Mouse (Mus musculus) heart, embryonic 12.5 days (tissue): ENCODE data around the gene Dimt1. TPM values are rescaled to one million over a fixed set of nuclear protein-coding genes. Genes with fewer than 3 reads are reported as not detected.

Experiments used
- ATAC-seq: fragments of 200-750 bp; cut with Nextera tagmentation; 2 replicates; pipeline ENCODE4 v1.8.0; 2017; ENCODE audit warnings: moderate TSS enrichment, moderate library complexity; ENCODE audit not compliant: insufficient number of reproducible peaks, low FRiP score
- H3K27ac ChIP-seq: fragments of 300-500 bp; sonication (generic); 2 replicates; pipeline ENCODE4 v1.5.1; 2016; ENCODE audit warnings: mild to moderate bottlenecking, moderate library complexity; ENCODE audit not compliant: poor library complexity, severe bottlenecking
- H3K27me3 ChIP-seq: fragments of 300-500 bp; sonication (generic); replicated peaks from 2 replicates; pipeline ENCODE4 v1.6.1; 2016; ENCODE audit warnings: mild to moderate bottlenecking, moderate library complexity
- H3K36me3 ChIP-seq: fragments of 300-500 bp; sonication (generic); 2 replicates; pipeline ENCODE4 v1.6.1; 2016; ENCODE audit warnings: mild to moderate bottlenecking, moderate library complexity
- H3K4me1 ChIP-seq: fragments of 300-500 bp; sonication (generic); replicated peaks from 2 replicates; pipeline ENCODE4 v1.6.1; 2016; ENCODE audit warnings: mild to moderate bottlenecking
- H3K4me2 ChIP-seq: fragments of 300-500 bp; sonication (generic); 2 replicates; pipeline ENCODE4 v1.6.1; 2016; ENCODE audit warnings: mild to moderate bottlenecking, moderate library complexity
- H3K4me3 ChIP-seq: fragments of 300-500 bp; sonication (generic); 2 replicates; pipeline ENCODE4 v1.5.1; 2016; ENCODE audit warnings: mild to moderate bottlenecking
- H3K9ac ChIP-seq: fragments of 300-500 bp; sonication (generic); 2 replicates; pipeline ENCODE4 v1.6.1; 2016; ENCODE audit warnings: mild to moderate bottlenecking, moderate library complexity
- H3K9me3 ChIP-seq: fragments of 300-500 bp; sonication (generic); replicated peaks from 2 replicates; pipeline ENCODE4 v1.6.1; 2016; ENCODE audit warnings: mild to moderate bottlenecking, moderate library complexity
- WGBS: fragments of 180-500 bp; shearing (Covaris S2); methylation state at CpG from one replicate; pipeline ENCODE4 v1.1.7; 2016; 5-methylcytosine and 5-hydroxymethylcytosine counted together
- polyA plus RNA-seq: library from polyadenylated mRNA; unstranded; fragments of >200 nt; fragmentation: Nextera tagmentation; extraction: Ambion mirVana; gene quantifications from 2 replicates; pipeline ENCODE4 v1.2.1, GENCODE M21; 2016

The Dimt1 gene
- polyA plus RNA-seq, 1 experiment from 2014 or later = 33.8 TPM

GRCm38 (mm10) chr13:106936256-106937137 is 10.4 kb upstream of the Dimt1 start, which contains the start of gene Ipo11:
Ipo11 (minus strand) TSS chr13:106936958.
- under 1% methylated on average over 84 of the region's 84 CpGs for WGBS
- peak; percentile 94 for ATAC-seq

GRCm38 (mm10) chr13:106937138-106937472 is 9.8 kb upstream of the Dimt1 start:
- Histone ChIP-seq H3K9me3 (no peaks in the 10 kb centered on the region), H3K4me2 (peak overlapping the region; percentile 69), H3K36me3 (no peaks in the 10 kb centered on the region), H3K4me3 (peak overlapping the region; percentile 90), H3K27ac (peak overlapping the region; percentile 74; the same call in 1 of the 2 replicates), H3K4me1 (peaks cover 5% of the 10 kb centered on the region; the same call in 1 of the 2 replicates), H3K27me3 (no peaks in the 10 kb centered on the region), H3K9ac (peak overlapping the region; percentile 89; the same call in 1 of the 2 replicates)
- no peak for ATAC-seq
- WGBS = 27% methylated on average over 7 of the region's 7 CpGs

More at GRCm38 (mm10) chr13:106936256-106937137, 10.4 kb upstream of the Dimt1 start, which contains the start of gene Ipo11:
- peak within 1 kb of the TSS; percentile 74 for H3K27ac ChIP-seq
- H3K4me2 ChIP-seq = peak within 1 kb of the TSS; percentile 69
- H3K27me3 ChIP-seq = no peaks in the 10 kb centered on the region
- H3K9ac ChIP-seq = peak within 1 kb of the TSS; percentile 89
- no peaks in the 10 kb centered on the region for H3K36me3 ChIP-seq
- H3K4me1 ChIP-seq = peaks cover 5% of the 10 kb centered on the region; the same call in 1 of the 2 replicates
- no peaks in the 10 kb centered on the region for H3K9me3 ChIP-seq
- peak within 1 kb of the TSS; percentile 90 for H3K4me3 ChIP-seq

- ATAC-seq = no peak
- Histone ChIP-seq H3K9me3 (no peaks in the 10 kb centered on the region), H3K9ac (no peak overlapping the region), H3K4me3 (no peak overlapping the region), H3K4me2 (peak overlapping the region; percentile 13; the same call in 1 of the 2 replicates), H3K27ac (no peak overlapping the region), H3K4me1 (no peaks in the 10 kb centered on the region), H3K36me3 (no peaks in the 10 kb centered on the region), H3K27me3 (no peaks in the 10 kb centered on the region)
- 24% methylated on average over 7 of the region's 7 CpGs for WGBS
Observed at GRCm38 (mm10) chr13:106941211-106941976, 5.5 kb upstream of the Dimt1 start.

DNA sequence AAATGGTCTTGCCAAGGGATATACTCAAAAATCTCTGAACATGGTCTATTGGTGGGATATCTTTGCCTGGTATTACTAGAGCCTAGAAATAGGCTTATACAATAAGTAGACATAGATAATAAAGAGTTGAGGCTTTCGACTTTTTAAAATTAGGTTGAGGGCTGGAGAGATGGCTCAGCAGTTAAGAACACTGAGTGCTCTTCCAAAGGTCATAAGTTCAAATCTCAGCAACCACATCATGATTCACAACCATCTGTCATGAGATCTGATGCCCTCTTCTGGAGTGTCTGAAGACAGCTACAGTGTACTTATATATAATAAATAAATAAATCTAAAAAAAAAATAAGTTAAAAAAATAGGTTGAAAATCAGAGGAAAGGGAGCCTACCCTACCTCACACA is 4.2 kb upstream of the Dimt1 start:
- Histone ChIP-seq H3K9ac (no peak overlapping the region), H3K36me3 (no peaks in the 10 kb centered on the region), H3K27ac (no peak overlapping the region), H3K9me3 (no peaks in the 10 kb centered on the region), H3K4me2 (no peak overlapping the region), H3K4me1 (peaks cover 3% of the 10 kb centered on the region), H3K27me3 (no peaks in the 10 kb centered on the region), H3K4me3 (no peak overlapping the region)
- ATAC-seq = no peak
- 72% methylated on average over 1 of the region's 1 CpGs for WGBS

- no peak for ATAC-seq
- no peak overlapping the region for H3K27ac ChIP-seq
- no peak overlapping the region for H3K4me2 ChIP-seq
- H3K27me3 ChIP-seq = no peaks in the 10 kb centered on the region
- H3K4me3 ChIP-seq = no peak overlapping the region
- no peak overlapping the region for H3K9ac ChIP-seq
- H3K9me3 ChIP-seq = no peaks in the 10 kb centered on the region
- 78% methylated on average over 9 of the region's 9 CpGs for WGBS
- peaks cover 10% of the 10 kb centered on the region for H3K36me3 ChIP-seq
- H3K4me1 ChIP-seq = peaks cover 15% of the 10 kb centered on the region
Observed at GRCm38 (mm10) chr13:106945518-106945917, 1.4 kb upstream of the Dimt1 start.

DNA sequence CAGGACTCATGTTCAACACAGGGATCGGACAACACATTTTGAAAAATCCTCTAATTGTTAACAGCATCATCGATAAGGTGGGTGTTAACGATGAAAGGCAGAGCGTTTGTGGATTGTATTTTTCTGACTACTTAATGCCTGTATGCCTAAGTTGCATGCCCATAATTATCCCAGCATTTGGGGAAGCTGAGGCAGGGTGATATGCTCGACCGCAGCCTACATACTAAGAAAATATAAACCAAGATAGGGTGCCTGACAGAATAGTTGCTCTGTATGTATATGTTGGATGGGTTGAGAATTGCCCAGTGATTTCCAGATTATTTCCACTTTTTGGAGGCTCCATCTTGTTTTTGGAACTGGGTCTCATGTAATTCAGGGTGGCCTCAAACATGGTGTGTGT is 656 bp downstream of the Dimt1 start:
- Histone ChIP-seq H3K9ac (peak overlapping the region; percentile 94), H3K4me2 (peak overlapping the region; percentile 85), H3K27ac (no peak overlapping the region), H3K27me3 (no peaks in the 10 kb centered on the region), H3K9me3 (no peaks in the 10 kb centered on the region), H3K4me1 (peaks cover 15% of the 10 kb centered on the region), H3K4me3 (peak overlapping the region; percentile 97), H3K36me3 (peaks cover 26% of the 10 kb centered on the region)
- WGBS = 5% methylated on average over 6 of the region's 6 CpGs
- no peak for ATAC-seq

- H3K27me3 ChIP-seq = no peaks in the 10 kb centered on the region
- 66% methylated on average over 3 of the region's 3 CpGs for WGBS
- H3K9me3 ChIP-seq = no peaks in the 10 kb centered on the region
- no peak overlapping the region for H3K4me2 ChIP-seq
- peak overlapping the region; percentile 63 for H3K27ac ChIP-seq
- H3K4me3 ChIP-seq = no peak overlapping the region
- H3K4me1 ChIP-seq = peaks cover 3% of the 10 kb centered on the region; the same call in 1 of the 2 replicates
- ATAC-seq = no peak
- H3K9ac ChIP-seq = no peak overlapping the region; the same call in 1 of the 2 replicates
- H3K36me3 ChIP-seq = peaks cover 59% of the 10 kb centered on the region
Observed at GRCm38 (mm10) chr13:106954880-106955279, 8.0 kb downstream of the Dimt1 start.

GRCm38 (mm10) chr13:106957554-106957953 is 10.6 kb downstream of the Dimt1 start:
- peaks cover 48% of the 10 kb centered on the region for H3K36me3 ChIP-seq

DNA sequence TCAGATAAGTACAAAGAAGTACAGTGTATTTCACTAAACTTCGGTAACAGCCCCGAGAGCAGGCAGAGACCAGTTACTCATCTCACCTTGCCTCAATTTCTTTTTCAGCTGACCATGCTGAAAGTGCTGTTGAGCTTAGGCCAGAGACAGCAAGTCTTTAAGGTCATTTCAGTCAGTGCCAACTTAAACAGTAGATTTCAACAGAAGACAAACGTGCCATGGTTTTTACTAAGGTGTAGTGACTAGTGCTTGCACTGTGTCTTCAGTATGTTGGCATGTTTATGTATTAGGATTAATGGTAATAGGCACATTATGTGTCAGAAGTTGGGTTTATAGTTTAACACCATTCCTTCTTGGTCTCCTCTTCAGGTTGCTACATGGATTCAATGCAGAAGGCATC is 11.4 kb downstream of the Dimt1 start:
- peaks cover 49% of the 10 kb centered on the region for H3K36me3 ChIP-seq
- H3K9ac ChIP-seq = no peak overlapping the region
- ATAC-seq = no peak
- no peaks in the 10 kb centered on the region for H3K9me3 ChIP-seq
- no peak overlapping the region for H3K4me3 ChIP-seq
- WGBS = 89% methylated on average over 3 of the region's 3 CpGs
- no peak overlapping the region for H3K27ac ChIP-seq
- no peak overlapping the region for H3K4me2 ChIP-seq
- H3K27me3 ChIP-seq = no peaks in the 10 kb centered on the region
- peaks cover 3% of the 10 kb centered on the region; the same call in 1 of the 2 replicates for H3K4me1 ChIP-seq

More at GRCm38 (mm10) chr13:106957554-106957953, 10.6 kb downstream of the Dimt1 start:
- H3K27me3 ChIP-seq = no peaks in the 10 kb centered on the region
- H3K4me3 ChIP-seq = no peak overlapping the region
- no peak overlapping the region for H3K4me2 ChIP-seq
- no peak overlapping the region for H3K27ac ChIP-seq
- WGBS = 89% methylated on average over 4 of the region's 4 CpGs
- no peak for ATAC-seq
- no peaks in the 10 kb centered on the region for H3K9me3 ChIP-seq
- H3K9ac ChIP-seq = no peak overlapping the region
- H3K4me1 ChIP-seq = peaks cover 3% of the 10 kb centered on the region; the same call in 1 of the 2 replicates

DNA sequence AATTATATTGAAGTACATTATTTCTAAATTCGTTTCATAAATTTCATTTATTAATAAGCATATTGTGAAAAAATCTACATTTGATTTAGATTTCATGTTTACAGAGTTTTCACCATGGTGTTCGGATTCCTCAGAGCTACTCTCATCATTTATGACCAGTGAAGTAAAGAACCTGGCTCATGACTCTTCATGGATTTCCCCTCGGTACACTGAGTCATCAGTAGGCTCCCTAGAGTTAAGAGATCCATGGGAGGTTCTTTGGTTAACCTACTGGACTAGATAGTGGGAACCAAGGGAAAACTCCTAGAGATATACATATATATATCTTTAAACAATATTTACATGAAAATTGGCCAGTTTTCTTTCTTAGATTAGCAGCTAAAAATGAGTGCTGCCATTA is 13.6 kb downstream of the Dimt1 start:
- H3K4me1 ChIP-seq = no peaks in the 10 kb centered on the region; the same call in 1 of the 2 replicates
- H3K4me2 ChIP-seq = no peak overlapping the region
- no peak overlapping the region for H3K27ac ChIP-seq
- no peak overlapping the region for H3K9ac ChIP-seq
- 88% methylated on average over 3 of the region's 3 CpGs for WGBS
- ATAC-seq = no peak
- H3K4me3 ChIP-seq = no peak overlapping the region
- H3K36me3 ChIP-seq = peaks cover 45% of the 10 kb centered on the region
- H3K27me3 ChIP-seq = no peaks in the 10 kb centered on the region
- H3K9me3 ChIP-seq = no peaks in the 10 kb centered on the region

DNA sequence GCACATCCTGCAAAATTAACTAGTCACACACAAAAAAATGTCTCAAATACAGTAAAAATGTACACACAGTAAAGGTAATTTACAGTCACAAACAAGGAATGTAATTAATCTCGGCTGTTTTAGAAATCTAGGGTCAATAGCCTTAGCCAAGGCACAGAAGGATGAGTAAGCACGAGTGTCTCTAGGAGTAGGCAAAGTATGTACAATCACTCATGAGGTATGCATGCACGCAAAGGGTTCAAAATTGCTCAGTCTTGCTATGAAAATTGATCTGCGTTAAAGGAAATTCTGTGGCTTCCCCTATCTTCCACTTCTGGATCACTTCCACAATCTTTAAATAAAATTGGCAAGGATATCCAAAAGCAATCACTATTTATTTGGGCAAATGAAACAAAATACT is 14.6 kb downstream of the Dimt1 start:
- WGBS = 90% methylated on average over 4 of the region's 4 CpGs
- no peaks in the 10 kb centered on the region for H3K27me3 ChIP-seq
- H3K27ac ChIP-seq = no peak overlapping the region
- no peak overlapping the region for H3K4me3 ChIP-seq
- no peaks in the 10 kb centered on the region for H3K9me3 ChIP-seq
- H3K9ac ChIP-seq = no peak overlapping the region
- peaks cover 38% of the 10 kb centered on the region for H3K36me3 ChIP-seq
- ATAC-seq = no peak
- H3K4me2 ChIP-seq = no peak overlapping the region
- H3K4me1 ChIP-seq = no peaks in the 10 kb centered on the region
